Mouse (Mus musculus): ENCODE data around the gene Jmjd6. TPM values are rescaled to one million over a fixed set of nuclear protein-coding genes. Genes with fewer than 3 reads are reported as not detected.
A peak's percentile ranks its signal among the peaks of the same experiment; 100 is the strongest.

Jmjd6 gene
- polyA plus RNA-seq, 2 experiments from 2014 or later = 48.1 to 62.6 TPM

DNA sequence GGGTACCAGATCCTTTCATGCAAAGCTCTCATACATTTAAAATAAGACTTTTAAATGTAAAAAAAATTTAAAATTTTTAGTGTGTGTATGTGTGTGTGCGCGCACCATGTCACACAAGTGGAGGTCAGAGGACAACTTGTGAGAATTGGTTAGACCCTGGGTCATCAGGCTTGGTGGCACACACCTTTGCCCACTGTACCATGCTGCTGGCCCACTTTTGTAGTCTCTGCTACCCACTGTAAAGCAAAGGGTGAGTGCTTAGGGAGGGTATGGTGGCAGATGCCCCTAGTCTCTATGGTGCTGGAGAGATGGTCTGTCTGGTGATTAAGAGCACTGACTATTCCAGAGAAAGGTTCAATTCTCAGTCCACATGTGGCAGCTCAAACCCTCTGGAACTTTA lies 20.0 kb downstream of the Jmjd6 start:
- no peak for ATAC-seq

DNA sequence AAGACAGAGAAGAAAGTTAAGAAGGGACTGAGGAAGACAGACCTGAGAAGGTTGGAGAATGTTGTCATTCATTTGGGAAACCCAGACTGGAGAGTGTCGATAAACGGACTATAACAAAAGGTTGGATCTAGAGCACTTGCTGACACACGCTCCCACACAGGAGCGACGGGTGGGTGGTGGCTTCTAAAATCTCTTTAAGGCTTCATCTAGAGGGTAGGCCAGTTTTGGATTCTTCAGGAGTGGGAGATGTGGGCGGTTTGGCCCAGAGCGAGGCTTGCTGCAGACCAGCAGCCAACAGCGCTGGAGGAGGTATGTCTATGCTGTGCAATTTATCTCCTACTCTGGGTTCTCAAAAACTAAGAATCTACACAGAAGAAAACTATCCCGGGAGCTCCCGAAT lies 20.6 kb downstream of the Jmjd6 start:
- no peak for ATAC-seq

DNA sequence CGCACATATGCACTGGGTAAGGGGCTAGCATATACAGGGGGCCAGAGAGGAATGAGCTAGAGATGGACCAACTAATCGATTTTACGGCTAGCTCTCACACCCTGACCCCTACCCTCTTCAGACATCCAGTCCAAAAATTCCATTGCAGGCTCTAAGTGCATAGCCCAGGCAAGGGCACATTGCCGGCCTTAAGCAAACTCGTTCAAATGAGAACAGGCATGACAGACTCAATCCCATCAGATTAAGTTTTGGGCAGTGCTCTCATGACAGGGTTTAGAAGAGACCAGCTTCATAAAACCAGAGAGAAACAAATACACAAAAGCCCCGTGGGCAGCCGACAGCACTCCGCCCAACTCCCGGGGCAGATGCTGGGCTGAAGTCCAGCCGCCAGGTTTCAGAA lies 21.0 kb downstream of the Jmjd6 start:
- ATAC-seq = no peak

DNA sequence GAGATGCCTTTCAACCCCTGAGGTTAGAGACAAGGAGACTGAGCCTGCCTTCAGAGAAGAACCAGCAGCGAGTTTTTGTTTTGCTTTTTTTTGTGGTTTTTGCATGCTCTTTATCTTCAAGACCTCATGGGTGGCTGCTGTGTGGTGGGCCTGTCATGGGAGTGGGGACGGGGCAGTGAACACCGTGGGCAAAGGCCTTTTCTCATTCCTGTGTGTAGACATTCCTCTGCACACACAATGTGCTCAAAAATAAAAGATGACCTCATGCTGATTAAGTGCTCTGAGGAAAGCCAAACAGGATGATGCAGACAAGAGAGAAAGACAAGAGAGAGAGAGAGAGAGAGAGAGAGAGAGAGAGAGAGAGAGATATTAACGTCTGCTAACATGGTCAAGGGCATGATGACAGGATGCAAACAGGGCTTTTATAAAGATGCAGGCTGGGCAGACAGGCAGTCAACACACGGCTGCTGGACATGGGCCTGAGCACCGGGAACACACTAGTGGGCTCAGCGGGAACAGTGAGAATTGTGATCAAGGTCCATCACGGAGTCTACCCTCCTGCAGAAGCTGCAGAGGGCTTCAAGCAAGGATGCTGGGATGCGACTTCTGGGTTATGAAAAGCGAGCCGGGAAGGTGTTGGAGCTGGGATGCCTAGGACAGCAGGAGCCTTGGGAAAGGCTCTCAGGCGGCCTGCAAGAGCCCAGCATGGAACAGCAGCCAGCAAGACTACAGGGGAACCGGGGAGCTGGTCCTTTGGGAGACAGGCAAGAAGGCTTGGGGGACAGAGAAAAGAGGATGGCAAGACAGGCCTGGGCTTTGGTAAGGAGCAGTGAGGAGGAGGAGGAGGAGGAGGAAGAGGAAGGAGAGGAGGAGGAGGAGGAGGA lies 21.9 kb downstream of the Jmjd6 start:
- no peak for ATAC-seq

DNA sequence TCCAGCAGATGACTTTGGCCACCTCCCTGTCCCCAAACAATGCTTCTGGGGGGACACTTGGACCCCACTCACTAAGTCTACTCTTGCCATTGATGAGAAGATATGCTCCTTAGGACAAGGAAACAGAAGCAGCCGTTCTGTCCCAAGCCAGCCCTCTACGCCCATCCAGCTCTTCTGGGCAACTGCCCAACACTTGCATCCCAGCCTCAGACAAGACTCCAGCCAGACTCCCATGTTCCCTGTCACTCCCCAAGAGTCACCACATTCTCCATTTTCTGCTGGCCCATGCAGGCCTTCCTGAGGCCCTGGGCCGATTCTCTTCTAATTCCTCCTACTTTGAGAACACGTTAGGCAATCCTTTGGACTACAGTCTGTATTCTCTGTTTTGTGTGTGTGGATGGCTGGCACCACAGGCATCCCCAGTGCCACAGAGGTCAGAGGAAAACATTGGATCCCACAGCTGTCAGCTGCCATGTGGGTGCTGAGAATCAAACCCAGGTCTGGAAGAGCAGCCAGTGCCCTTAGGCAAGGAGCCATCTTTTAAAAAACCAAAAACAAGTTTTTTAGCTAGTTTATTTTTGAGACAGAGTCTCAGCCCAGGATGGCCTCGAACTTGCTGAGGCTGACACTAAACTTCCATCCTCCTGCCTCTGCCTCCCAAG lies 23.2 kb downstream of the Jmjd6 start:
- ATAC-seq = no peak

DNA sequence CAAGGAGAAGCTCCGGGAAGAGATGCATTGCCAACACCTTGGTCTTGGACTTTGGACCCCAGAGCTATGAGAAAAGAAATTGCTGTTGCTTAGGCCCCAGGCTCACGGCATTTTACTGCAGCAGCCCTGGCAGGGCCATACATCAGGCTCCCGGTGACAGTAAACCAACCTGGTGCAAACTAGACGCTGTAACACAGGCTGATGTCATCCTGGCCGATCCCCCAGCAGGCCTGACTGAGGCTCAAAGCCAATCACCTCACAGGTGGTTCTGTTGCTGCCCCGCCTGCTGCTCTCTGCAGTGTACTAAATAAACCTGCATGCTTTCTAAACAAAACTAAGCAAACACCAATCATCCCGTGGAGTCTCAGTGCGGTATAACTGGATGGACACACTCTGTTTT lies 24.5 kb downstream of the Jmjd6 start:
- no peak for ATAC-seq

DNA sequence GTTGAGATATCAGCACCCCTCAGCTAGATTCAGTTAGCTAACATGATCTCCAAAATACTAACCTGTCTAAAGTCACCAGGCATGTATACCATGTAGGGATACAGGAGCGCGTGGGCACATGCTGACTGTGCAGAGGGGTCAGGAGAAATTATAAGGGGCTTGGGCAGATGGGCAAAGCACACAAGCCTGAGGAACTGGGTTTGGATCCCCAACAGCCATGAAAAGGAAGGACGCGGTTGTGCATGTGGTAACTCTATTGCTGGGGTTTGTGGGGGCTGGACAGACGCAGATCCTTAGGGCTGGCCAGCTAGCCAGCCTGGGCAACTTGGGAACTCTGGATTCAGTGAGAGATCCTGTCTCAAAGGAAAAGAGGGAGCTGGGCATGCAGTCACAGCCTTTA lies 25.7 kb downstream of the Jmjd6 start:
- no peak for ATAC-seq

DNA sequence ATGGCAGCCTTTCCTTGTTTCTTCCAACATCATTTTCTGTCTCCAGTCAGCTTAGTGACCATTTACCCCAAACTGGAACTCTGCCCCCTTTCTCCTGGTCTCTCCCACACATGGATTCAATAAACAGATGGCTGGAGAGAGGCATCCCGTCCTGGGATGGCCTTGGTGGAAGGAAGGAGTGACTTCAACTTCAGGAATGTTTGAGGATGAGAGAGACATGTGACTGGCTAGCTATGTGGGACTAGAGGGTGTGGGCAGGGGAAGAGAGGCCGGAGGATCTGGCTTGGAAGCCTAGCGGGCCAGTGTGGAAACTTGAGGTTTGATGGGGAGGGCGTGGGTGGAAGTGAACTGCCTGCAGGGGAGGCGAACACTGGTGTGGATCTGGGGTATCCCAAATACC lies 26.5 kb downstream of the Jmjd6 start:
- ATAC-seq = no peak

DNA sequence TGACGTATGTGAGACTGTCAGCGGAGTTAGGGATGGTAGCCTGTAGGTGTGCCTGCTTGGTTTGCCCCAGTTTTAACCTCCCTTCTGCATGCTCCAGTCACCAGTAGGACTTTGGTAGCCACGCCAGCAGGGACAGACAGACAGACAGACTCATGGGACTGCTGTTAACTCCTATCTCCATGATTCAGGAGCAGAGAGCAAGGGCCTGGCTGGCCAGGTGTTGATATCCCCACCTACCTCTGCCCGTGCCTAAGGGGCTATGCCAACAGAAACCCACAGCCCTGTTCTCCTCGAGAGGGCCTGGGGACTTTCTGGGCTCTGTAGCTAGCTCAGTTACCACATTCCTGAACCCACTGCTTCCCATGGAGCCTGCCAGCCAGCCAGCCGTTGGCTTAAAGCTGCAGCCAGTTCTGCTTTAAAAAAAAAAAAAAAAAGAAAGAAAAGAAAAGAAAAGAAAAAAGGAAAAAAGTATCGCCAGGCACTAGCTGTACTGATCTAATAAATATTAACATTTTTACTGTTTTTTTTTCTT lies 28.3 kb downstream of the Jmjd6 start:
- ATAC-seq = no peak

DNA sequence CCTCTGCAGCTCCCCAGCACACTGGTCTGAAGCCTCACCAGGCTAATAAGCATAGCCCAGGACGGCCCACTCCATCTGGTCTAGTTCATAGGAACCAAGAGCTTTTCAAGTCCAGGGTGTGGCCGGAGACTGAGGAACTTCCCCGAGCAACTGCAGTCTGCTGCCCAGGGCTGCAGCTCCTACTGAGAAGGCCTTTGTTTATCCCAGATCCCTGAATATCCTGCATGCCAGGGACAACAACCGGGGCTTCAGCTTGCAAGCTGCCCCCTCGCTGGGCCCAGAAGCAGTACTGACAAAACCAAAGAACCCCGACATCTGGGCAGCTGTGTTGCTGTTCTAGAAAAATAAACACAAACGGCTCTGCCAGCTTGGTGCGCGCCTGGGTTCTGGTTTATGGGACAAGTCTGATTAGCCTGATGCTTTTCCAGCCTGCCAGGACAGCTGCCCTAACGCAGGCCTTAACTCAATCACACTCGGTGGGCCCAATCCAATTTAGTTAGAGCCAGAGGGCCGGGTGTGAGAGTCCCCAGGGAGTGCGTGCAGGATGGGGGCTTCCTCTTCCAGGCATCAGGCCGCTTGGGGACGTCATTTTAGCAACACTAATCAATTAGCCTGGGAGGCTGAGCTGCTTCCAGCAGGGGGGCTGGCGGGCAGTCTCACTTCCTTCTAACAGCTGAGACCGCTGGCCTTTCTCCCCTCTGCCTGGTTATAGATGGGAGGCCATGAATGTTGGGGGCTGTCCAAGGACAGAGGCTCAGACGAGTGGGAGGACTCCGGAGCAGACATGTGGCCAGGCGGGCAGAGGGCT lies 29.0 kb downstream of the Jmjd6 start:
- no peak for ATAC-seq

DNA sequence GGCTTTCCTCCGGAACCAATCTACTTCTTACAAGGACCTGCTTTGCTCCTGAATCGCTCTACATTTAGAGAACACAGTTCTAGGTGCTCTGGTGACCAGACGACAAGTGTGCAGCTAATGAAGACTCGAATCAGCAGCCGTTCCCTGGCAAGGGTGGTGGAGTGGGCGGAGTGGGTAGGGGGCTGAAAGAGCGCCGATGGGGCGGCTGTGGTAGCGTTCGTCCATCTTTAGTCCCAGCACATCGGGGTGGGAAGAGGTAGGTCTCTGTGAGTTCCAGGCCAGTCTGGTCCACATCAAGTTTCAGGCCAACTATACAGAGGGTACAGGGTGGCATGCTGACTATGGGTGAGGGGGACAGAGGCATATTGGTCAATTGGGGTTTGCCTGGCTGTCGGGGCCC lies 29.6 kb downstream of the Jmjd6 start:
- ATAC-seq = no peak

DNA sequence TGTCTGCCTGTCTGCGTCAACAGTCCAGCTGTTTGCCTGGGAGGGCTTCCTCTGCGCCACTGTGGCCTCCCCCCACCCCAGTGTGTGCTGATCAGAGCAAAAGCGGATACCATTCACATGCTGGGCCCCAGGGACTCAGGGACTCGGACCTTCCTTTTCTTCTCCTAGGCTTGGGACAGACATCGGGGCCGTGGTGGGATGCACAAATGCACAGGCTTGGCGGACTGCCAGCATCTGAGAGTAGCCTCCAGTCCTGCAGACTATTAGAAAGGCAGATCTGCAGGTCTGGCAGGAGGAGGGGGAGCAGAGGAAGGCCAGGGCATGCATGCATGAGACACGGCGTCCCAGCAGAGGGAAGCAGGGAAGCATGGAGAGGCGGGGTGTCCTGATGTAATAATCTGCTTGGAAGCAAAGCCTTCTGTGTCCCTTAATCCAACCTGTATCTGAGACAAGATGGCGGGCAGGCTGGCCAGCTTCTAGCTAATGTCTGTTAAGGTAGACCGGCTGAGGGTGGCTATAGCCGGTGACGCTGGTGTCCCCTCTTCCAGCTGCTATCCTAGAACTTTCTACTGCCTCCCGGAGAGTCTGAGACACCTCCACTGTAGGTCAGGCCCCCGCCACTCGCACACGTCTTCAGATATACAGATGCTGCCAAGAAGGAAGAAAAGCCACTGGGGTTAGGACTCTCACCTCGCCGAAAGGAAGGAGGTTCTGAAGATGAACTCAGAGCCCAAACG lies 30.3 kb downstream of the Jmjd6 start:
- ATAC-seq = no peak

DNA sequence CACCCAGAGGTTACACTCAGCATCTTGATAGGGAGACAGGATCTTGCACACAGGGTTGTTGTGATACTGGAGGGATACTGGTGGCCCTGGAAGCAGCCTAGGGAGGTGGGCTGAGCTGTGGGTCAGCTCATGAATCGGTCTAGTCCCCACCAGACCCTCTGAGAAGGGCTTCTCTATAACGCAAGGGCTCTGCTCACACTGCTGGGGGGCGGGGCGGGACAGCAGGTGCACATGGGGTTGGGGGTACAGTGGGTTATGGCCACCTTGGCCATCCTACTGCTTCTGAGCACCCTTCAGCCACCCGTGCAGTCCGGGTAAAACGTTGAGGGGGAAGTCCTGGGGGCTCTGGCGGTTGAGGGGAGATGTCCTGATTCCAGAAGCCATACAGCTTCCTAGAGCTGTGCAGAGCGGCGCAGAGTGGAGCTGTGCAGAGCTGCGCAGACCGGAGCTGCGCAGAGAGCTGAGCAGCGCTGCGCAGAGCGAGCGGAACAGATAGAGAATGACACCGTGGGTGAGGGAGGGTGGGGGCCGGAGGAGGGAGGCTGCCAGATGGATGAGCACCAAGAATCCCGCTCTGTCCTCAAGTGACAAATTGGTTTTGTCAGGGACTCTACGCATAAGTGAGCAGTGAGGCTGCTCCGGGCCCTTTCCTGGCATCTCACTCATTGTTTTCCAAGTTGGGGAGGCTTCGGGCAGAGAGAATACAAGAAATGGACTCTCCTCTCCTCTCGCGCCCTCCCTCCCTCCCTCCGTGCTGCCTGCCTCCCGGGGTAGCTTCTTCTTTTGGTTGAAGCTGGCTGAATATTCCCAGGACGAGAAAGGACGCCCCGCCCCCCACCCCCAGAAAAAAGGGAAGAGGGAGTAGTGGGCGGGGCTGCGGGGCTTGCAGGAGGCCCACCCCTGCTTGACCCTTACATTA lies 32.0 kb downstream of the Jmjd6 start:
- ATAC-seq = peak; percentile 86

DNA sequence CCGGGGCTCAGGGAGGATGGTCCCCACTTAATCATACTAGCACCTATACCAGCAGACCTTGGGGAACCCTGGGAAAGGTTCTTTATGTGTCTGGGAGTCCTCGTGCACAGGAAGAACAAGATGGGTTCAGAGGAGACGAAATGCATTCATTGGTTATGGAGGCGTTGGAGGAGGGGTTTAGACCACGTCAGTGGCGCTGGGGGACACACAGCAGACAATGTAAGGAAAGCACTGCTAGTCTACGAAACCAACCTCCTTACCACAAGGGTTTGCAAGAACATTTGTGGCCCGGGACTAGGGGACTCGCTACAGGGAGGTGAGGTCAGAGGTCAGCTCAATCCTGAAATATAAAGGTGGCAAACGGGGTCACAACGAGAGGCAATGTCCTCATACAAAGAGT lies 32.7 kb downstream of the Jmjd6 start:
- ATAC-seq = no peak

DNA sequence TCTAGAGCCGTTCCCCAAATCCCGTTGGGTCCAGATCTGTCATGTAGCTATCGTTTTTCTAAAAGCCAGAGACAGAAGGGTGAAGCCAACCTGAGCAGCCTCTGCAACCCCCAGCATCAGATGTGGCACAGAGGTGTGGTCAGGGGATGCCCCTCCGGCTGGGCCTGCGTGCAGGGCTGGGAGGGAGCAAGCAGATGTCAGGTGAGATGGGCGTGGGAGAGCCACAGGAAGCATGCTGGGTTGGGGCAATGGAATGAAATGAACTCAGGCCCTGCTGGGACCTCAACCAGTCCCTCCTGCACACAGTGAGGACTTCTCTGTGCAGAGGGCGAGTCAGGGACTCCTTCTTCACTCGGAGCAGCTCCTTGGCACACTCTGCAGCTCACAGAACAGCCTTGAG lies 33.7 kb downstream of the Jmjd6 start:
- ATAC-seq = no peak

DNA sequence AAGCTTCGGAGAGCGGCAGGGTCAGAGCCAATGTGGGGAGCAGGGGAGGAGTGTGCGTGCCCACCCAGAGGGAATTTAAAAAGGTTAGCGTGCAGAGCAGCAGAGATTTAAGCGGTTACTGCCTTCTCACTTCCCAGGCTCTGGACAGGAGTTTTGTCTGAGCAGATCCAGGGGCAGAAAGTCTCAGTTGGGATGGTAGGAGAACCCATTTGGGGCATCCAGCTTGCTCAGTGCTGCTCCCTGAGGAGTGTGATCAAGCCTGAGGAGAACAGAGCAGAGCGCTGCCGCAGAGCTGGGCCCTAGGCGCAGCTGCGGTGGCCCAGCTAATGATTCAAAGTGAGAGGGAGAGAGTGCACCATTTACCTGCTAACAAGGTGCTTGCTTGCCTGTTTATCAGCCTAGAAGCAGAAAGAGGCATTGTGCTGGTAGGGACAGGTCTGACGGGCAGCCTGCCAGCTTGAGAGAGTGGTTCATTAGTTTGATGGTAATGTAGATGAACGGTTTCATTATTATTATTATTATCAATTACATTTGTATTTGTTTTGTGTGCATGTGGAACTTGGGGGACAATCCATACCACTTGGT lies 34.3 kb downstream of the Jmjd6 start:
- ATAC-seq = no peak

DNA sequence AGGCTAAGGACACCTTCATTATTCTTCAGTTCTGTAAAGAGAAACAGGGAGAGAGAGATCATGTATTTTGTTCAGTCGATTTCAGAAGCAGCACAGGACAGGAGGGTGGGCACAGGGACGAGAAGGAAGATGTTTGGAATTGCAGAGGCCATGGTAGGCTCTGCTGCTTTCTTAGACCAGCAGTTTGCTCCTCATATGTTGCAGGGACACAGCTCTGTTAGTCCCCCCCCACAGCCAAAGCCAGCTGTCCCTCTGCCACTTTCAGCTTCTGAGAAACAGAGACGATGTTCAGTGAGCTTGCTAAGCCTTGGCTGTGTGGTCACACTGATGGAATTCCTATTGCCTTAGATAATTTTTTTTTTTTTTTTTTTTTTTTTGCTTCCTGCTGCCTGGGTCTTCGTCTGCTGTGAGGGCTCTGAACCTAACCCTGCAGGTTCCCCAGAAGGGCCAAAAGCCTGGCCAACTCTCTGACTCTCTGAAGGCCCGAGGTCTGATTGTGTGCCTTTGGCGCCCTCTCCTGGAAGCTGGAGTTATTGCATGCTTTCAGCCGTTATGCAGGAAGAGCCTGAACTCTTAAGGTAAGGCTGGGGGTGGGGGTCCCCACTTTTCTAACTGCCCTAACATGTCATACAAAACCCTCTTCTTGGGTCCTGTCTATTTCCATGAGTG lies 35.2 kb downstream of the Jmjd6 start:
- no peak for ATAC-seq

DNA sequence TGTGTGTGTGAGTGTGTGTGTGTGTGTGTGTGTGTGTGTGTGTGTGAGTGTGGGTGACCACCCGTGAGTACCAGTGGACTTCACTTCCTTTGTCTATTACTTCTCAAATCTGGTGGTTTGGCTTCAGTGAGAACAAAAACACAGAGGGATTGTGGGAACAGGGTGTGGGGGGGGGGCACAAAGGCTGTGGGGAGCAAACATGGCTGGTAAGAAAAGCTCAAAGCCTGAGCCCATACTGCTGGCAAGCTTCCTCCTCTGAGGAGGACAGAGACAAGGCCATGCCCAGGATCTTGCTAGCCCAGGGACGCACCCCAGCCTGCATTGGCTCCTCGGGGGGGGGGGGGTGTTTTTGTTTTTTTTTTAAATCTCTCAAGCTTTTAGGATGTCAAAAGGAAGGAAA lies 35.7 kb downstream of the Jmjd6 start:
- ATAC-seq = no peak

DNA sequence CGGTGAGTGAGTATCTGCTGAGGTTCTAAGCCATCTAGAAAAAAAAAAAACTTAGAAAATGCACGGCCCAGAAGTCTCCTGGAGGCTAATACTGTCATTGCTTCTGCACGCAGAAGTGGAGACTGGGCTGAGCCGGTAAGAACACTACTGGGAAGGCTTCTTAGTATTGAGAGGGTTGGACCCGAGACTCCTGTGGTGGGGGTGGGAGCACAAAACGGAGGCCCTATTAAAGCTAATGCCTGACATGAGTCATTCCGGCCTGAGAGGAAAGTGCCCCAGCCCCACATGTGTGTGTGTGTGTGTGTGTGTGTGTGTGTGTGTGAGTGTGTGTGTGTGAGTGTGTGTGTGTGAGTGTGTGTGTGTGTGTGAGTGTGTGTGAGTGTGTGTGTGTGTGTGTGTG lies 36.1 kb downstream of the Jmjd6 start:
- no peak for ATAC-seq

All from CD4-positive, CD25-positive, alpha-beta regulatory T cell, adult 4 months (primary cell).